In the genomic region with DNA sequence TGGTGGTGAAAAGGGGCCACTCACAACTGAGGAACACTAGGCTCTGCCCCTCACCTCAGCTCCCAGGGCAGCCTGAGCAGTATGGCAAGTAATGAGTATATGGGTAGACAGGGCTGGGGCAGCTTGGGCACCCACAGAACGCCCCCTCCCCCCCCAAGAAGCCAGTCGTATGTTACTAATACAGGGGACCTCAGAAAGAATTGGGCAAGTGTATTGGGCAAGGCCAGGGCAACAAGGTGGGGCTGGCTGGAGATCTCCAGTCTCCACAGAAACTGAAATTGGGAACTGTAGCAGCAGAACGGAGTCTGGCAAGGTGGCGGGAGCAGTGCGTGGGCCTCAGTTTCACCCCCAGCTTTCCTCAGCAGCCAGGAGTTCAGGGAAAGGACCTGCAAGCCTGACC, we compare ENCODE assay signal across 25 mouse cellular contexts.
A peak's percentile ranks its signal among the peaks of the same experiment; 100 is the strongest.
DNase-seq lines count a peak whose midpoint lies in the region; ATAC-seq and TF ChIP-seq lines count a peak whose summit lies in the region.
"Had no signal": no experiment of that assay in that cellular context is flagged by ENCODE, and none has a peak within 500 bp of the region (broad histone marks: within the 10 kb centered on the region; RNA-seq: fewer than 3 reads in every experiment).

No protein-coding gene starts in this region.

- intact Hi-C loops in gastrocnemius, adult 2 months (cut with DNase I) = loop anchor here (10.0 kb wide), 1 partner anchor 212 kb away; a partner anchor contains a TSS
- intact Hi-C loops in gastrocnemius, postnatal 36 days (cut with DNase I) = no loop called here

- 85% methylated on average over 5 of the region's 5 CpGs for WGBS in intestine, embryonic 14.5 days
- WGBS in intestine, postnatal 0 days = 79% methylated on average over 5 of the region's 5 CpGs
- 82% methylated on average over 5 of the region's 5 CpGs for WGBS in embryonic facial prominence, embryonic 10.5 days

- no peak overlapping the region for H3K9ac ChIP-seq in intestine, embryonic 14.5 days (ENCODE audit: low read length)
- H3K9ac ChIP-seq in intestine, postnatal 0 days (ENCODE audit: low read depth, low read length) = no peak overlapping the region
- H3K9ac ChIP-seq: hindbrain, embryonic 13.5 days; limb, embryonic 13.5 days; liver, embryonic 14.5 days; lung, embryonic 14.5 days; midbrain, embryonic 12.5 days; neural tube, embryonic 12.5 days had no signal

- no peak for TF ChIP-seq CTCF in gastrocnemius, adult 2 months (IDR thresholded peaks at IDR 0.05)
- no peak for TF ChIP-seq CTCF in intestine, postnatal 0 days (IDR thresholded peaks at IDR 0.05; ENCODE audit: low read depth)

- H3K27ac ChIP-seq in gastrocnemius, adult 2 months = peak overlapping the region; percentile 88
- peak overlapping the region; percentile 57; the same call in 1 of the 2 replicates for H3K27ac ChIP-seq in intestine, embryonic 14.5 days (ENCODE audit: low read depth)
- no peak overlapping the region for H3K27ac ChIP-seq in intestine, postnatal 0 days (ENCODE audit: low read depth, low read length)
- peak overlapping the region; percentile 59; the same call in 1 of the 2 replicates for H3K27ac ChIP-seq in embryonic facial prominence, embryonic 10.5 days (replicated peaks)
- H3K27ac ChIP-seq: embryonic facial prominence, embryonic 13.5 days; hindbrain, embryonic 13.5 days; limb, embryonic 13.5 days; liver, embryonic 14.5 days; midbrain, embryonic 12.5 days; neural tube, embryonic 12.5 days had no signal

- no peak for ATAC-seq in intestine, embryonic 14.5 days (replicated peaks; ENCODE audit: low FRiP score, low TSS enrichment, low read depth)
- no peak for ATAC-seq in intestine, postnatal 0 days
- ATAC-seq in megakaryocyte, adult 5-6 weeks (ENCODE audit: poor library complexity, severe bottlenecking) = peak; percentile 55
- ATAC-seq: CD4-positive, CD25-positive, alpha-beta regulatory T cell, adult 4 months; forebrain, embryonic 14.5 days; inflammation-experienced regulatory T-cells, adult 6 months had no signal

- no peaks in the 10 kb centered on the region for H3K9me3 ChIP-seq in intestine, embryonic 14.5 days (ENCODE audit: control insufficient read depth, low read length)
- H3K9me3 ChIP-seq in intestine, postnatal 0 days (ENCODE audit: control insufficient read depth) = no peaks in the 10 kb centered on the region
- H3K9me3 ChIP-seq in embryonic facial prominence, embryonic 10.5 days = no peaks in the 10 kb centered on the region
- H3K9me3 ChIP-seq: embryonic facial prominence, embryonic 13.5 days; hindbrain, embryonic 13.5 days; limb, embryonic 13.5 days; midbrain, embryonic 12.5 days; neural tube, embryonic 12.5 days had no signal

- no peak overlapping the region for H3K4me2 ChIP-seq in intestine, embryonic 14.5 days (ENCODE audit: low read length)
- H3K4me2 ChIP-seq in intestine, postnatal 0 days (replicated peaks; ENCODE audit: low read depth) = no peak overlapping the region
- H3K4me2 ChIP-seq: embryonic facial prominence, embryonic 13.5 days; hindbrain, embryonic 13.5 days; limb, embryonic 13.5 days; lung, embryonic 14.5 days; midbrain, embryonic 12.5 days; neural tube, embryonic 12.5 days had no signal

- no peak overlapping the region for H3K4me3 ChIP-seq in gastrocnemius, adult 2 months
- no peak overlapping the region for H3K4me3 ChIP-seq in intestine, embryonic 14.5 days (ENCODE audit: low read depth, low read length)
- H3K4me3 ChIP-seq in intestine, postnatal 0 days (ENCODE audit: low read depth, low read length) = no peak overlapping the region
- H3K4me3 ChIP-seq in embryonic facial prominence, embryonic 10.5 days = no peak overlapping the region
- H3K4me3 ChIP-seq: embryonic facial prominence, embryonic 13.5 days; erythroblast, embryonic 14.5 days; hindbrain, embryonic 13.5 days; limb, embryonic 13.5 days; midbrain, embryonic 12.5 days; neural tube, embryonic 12.5 days had no signal

- peaks cover 18% of the 10 kb centered on the region for H3K36me3 ChIP-seq in intestine, embryonic 14.5 days (ENCODE audit: control insufficient read depth, insufficient read depth, low read length)
- peaks cover 4% of the 10 kb centered on the region; the same call in 1 of the 2 replicates for H3K36me3 ChIP-seq in intestine, postnatal 0 days (ENCODE audit: control insufficient read depth, insufficient read depth)
- no peaks in the 10 kb centered on the region for H3K36me3 ChIP-seq in embryonic facial prominence, embryonic 10.5 days (replicated peaks)
- H3K36me3 ChIP-seq: hindbrain, embryonic 13.5 days; limb, embryonic 13.5 days; midbrain, embryonic 12.5 days; neural tube, embryonic 12.5 days had no signal

- H3K4me1 ChIP-seq in intestine, embryonic 14.5 days (replicated peaks; ENCODE audit: control insufficient read depth, insufficient read depth, low read length) = peaks cover 78% of the 10 kb centered on the region
- 0 out of 2 replicates have a peak, but pooled peaks cover 3% of the 10 kb centered on the region for H3K4me1 ChIP-seq in intestine, postnatal 0 days (replicated peaks; ENCODE audit: control insufficient read depth, insufficient read depth, low read length)
- H3K4me1 ChIP-seq in embryonic facial prominence, embryonic 10.5 days = peaks cover 70% of the 10 kb centered on the region

- H3K27me3 ChIP-seq in intestine, embryonic 14.5 days (replicated peaks; ENCODE audit: control insufficient read depth, insufficient read depth, low read length) = no peaks in the 10 kb centered on the region
- H3K27me3 ChIP-seq in intestine, postnatal 0 days (replicated peaks; ENCODE audit: control insufficient read depth, insufficient read depth, low read length) = no peaks in the 10 kb centered on the region
- 0 out of 2 replicates have a peak, but pooled peaks cover 4% of the 10 kb centered on the region for H3K27me3 ChIP-seq in embryonic facial prominence, embryonic 10.5 days (replicated peaks; ENCODE audit: low read depth, poor library complexity, severe bottlenecking)
- H3K27me3 ChIP-seq: midbrain, embryonic 12.5 days; neural tube, embryonic 12.5 days had no signal

- DNase-seq in gastrocnemius, adult 2 months = no peak
- no peak for DNase-seq in gastrocnemius, postnatal 36 days
- DNase-seq in intestine, embryonic 14.5 days (ENCODE audit: low spot score) = no peak
- no peak for DNase-seq in embryonic facial prominence, embryonic 10.5 days (ENCODE audit: low spot score)
- no peak for DNase-seq in right cerebral cortex, postnatal 10 days (ENCODE audit: low spot score in 2 of 2)
- no peak for DNase-seq in urinary bladder, postnatal 14 days (ENCODE audit: low spot score)
- DNase-seq: adrenal gland, postnatal 14 days; cerebellum, postnatal 10 days; kidney, postnatal 4 days; lung, embryonic 14.5 days; lung, postnatal 36 days; thymus, adult 2 months; thymus, postnatal 4 days had no signal
